Mouse (Mus musculus): Measurements from ENCODE around the gene 1700019N19Rik. TPM values are rescaled to one million over a fixed set of nuclear protein-coding genes. Genes with fewer than 3 reads are reported as not detected.

The 1700019N19Rik gene
- not detected for polyA plus RNA-seq (2017; shearing (Covaris generic))

GRCm38 (mm10) chr19:58794284-58794683 lies at the start of gene 1700019N19Rik:
Gene 1700019N19Rik, minus strand, starts transcription at chr19:58794461.

GRCm38 (mm10) chr19:58759423-58759822 lies 34.8 kb downstream of the 1700019N19Rik start, which contains the start of gene Pnliprp2:
Gene Pnliprp2, plus strand, starts transcription at chr19:58759719.

Other genes with a start within 250 kb of the 1700019N19Rik start
- gene Pnlip, start 142.0 kb downstream of the 1700019N19Rik start, polyA plus RNA-seq (2017; shearing (Covaris generic)), result not detected
- 0.27 TPM for gene Pnliprp1, start 65.6 kb downstream of the 1700019N19Rik start, polyA plus RNA-seq (2017; shearing (Covaris generic))
- gene Pnliprp2, start 34.7 kb downstream of the 1700019N19Rik start, polyA plus RNA-seq (2017; shearing (Covaris generic)), result not detected
- not detected for gene Eno4, start 149.0 kb upstream of the 1700019N19Rik start, polyA plus RNA-seq (2017; shearing (Covaris generic))
- 2.3 TPM for gene Hspa12a, start 149.2 kb upstream of the 1700019N19Rik start, polyA plus RNA-seq (2017; shearing (Covaris generic))

Data from naive thymus-derived CD4-positive, alpha-beta T cell, adult 5 months (primary cell).